Mouse (Mus musculus) erythroblast, embryonic 14.5 days (primary cell): Measurements from ENCODE around the gene Gm49361. TPM values are rescaled to one million over a fixed set of nuclear protein-coding genes. Genes with fewer than 3 reads are reported as not detected.
A peak's percentile ranks its signal among the peaks of the same experiment; 100 is the strongest.
"Not testable (repeated sequence)": the region's sequence is repeated elsewhere in the genome, so short reads cannot be mapped to it uniquely, and the experiment has no call there.

Experiments
- H3K27me3 ChIP-seq: 2 replicates; pipeline ENCODE4 v1.6.1; 2012; ENCODE audit warnings: inconsistent platforms; ENCODE audit not compliant: control insufficient read depth
- H3K36me3 ChIP-seq: 2 replicates; pipeline ENCODE4 v1.6.1; 2012; ENCODE audit warnings: mild to moderate bottlenecking, inconsistent platforms; ENCODE audit not compliant: control insufficient read depth
- H3K4me1 ChIP-seq: 2 replicates; pipeline ENCODE4 v1.6.1; 2012; ENCODE audit warnings: inconsistent platforms; ENCODE audit not compliant: control insufficient read depth
- H3K4me3 ChIP-seq: replicated peaks from 2 replicates; pipeline ENCODE3; 2012; ENCODE audit warnings: moderate library complexity, mild to moderate bottlenecking, inconsistent platforms
- H3K9me3 ChIP-seq: 2 replicates; pipeline ENCODE4 v1.6.1; 2012; ENCODE audit warnings: low read length, inconsistent platforms, mixed read lengths; ENCODE audit not compliant: control insufficient read depth
- GATA1 ChIP-seq: IDR thresholded peaks from 2 replicates; pipeline ENCODE4 v1.6.1; 2012; ENCODE audit warnings: low read length, inconsistent platforms, mixed read lengths
- TAL1 ChIP-seq: IDR thresholded peaks from 3 replicates; pipeline ENCODE4 v1.6.1; 2012; ENCODE audit warnings: low read length, inconsistent platforms, mixed read lengths
- polyA plus RNA-seq: library from polyadenylated mRNA; stranded (reverse); fragments of >175 nt; gene quantifications from 2 replicates; pipeline ENCODE4 v1.2.3, GENCODE M21; 2012

Gm49361 gene
- polyA plus RNA-seq, 1 experiment = 0.20 TPM

- Histone ChIP-seq H3K36me3 (peaks cover 6% of the 10 kb centered on the region), H3K4me1 (peaks cover 63% of the 10 kb centered on the region), H3K9me3 (peaks cover 7% of the 10 kb centered on the region), H3K27me3 (no peaks in the 10 kb centered on the region; the same call in 1 of the 2 replicates), H3K4me3 (no peak within 1 kb of the TSS)
- TF ChIP-seq TAL1 = no peak
- no peak for TF ChIP-seq GATA1
Measured at GRCm38 (mm10) chr14:57758237-57758636, 12.3 kb upstream of the Gm49361 start, which contains the start of gene Lats2. Gene Lats2, minus strand, starts transcription at chr14:57758388.

DNA sequence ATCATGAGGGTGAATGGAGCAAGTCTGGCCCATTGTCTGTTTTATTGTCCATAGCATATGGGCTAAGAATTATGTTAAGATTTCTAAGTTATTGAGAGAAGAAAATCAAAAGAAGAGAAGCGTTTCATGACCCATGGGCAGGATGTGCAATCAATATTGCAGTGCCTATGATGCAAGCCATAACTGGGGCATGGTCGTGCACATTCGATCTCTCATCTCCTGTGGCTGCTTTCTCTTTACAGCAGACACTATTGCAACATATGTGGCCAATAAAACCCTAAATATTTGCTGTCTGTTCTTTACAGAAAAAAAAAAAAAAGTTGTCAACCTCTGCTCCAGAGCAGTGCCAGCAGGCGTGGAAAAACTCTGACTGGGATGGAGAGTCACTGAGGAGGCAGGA is 10.2 kb upstream of the Gm49361 start:
- peaks cover 9% of the 10 kb centered on the region for H3K36me3 ChIP-seq
- TF ChIP-seq GATA1 (no peak), TAL1 (no peak)
- H3K4me3 ChIP-seq = no peak overlapping the region
- H3K9me3 ChIP-seq = peaks cover 7% of the 10 kb centered on the region
- peaks cover 69% of the 10 kb centered on the region for H3K4me1 ChIP-seq
- no peaks in the 10 kb centered on the region for H3K27me3 ChIP-seq

- no peak overlapping the region for H3K4me3 ChIP-seq
- TF ChIP-seq GATA1 = no peak
- peak; percentile 40; the same call in 2 of the 3 replicates for TF ChIP-seq TAL1
- H3K36me3 ChIP-seq = peaks cover 9% of the 10 kb centered on the region
- no peaks in the 10 kb centered on the region for H3K27me3 ChIP-seq
- peaks cover 72% of the 10 kb centered on the region for H3K4me1 ChIP-seq
- peaks cover 7% of the 10 kb centered on the region for H3K9me3 ChIP-seq
Measured at GRCm38 (mm10) chr14:57755661-57756060, 9.8 kb upstream of the Gm49361 start.

GRCm38 (mm10) chr14:57753351-57753992 is 7.6 kb upstream of the Gm49361 start:
- peaks cover 9% of the 10 kb centered on the region for H3K36me3 ChIP-seq
- no peaks in the 10 kb centered on the region for H3K27me3 ChIP-seq
- H3K9me3 ChIP-seq = peaks cover 7% of the 10 kb centered on the region
- peak overlapping the region; percentile 28 for H3K4me3 ChIP-seq
- TF ChIP-seq GATA1 (peak; percentile 43; the same call in 1 of the 2 replicates), TAL1 (peak; percentile 45; the same call in 1 of the 3 replicates)
- peaks cover 90% of the 10 kb centered on the region for H3K4me1 ChIP-seq

GRCm38 (mm10) chr14:57751006-57751405 is 5.1 kb upstream of the Gm49361 start:
- H3K4me3 ChIP-seq = peak overlapping the region; percentile 36

DNA sequence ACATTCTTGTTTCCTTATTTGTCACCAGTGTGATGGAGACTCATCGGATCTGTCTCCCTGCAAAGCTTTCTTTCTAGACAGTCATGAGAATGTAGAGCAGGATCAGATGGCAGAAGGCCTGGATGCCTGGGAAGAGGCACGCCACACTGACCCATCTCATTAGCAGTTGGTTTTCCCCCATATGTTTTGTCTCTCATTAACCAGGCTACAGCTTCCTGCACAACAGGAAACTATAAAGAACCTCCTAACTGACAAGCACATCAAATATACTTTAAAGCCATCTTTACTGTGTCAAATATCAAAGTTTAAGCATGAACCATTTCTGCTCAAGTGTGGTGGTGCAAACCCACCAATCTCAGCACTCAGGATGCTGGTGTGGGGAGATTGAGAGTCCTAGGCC is 3.6 kb upstream of the Gm49361 start:
- Histone ChIP-seq H3K36me3 (peaks cover 2% of the 10 kb centered on the region; the same call in 1 of the 2 replicates), H3K4me1 (peaks cover 81% of the 10 kb centered on the region), H3K4me3 (no peak overlapping the region), H3K9me3 (no peaks in the 10 kb centered on the region; the same call in 1 of the 2 replicates), H3K27me3 (peaks cover 18% of the 10 kb centered on the region)
- TF ChIP-seq TAL1 (no peak), GATA1 (no peak)

More at GRCm38 (mm10) chr14:57751006-57751405, 5.1 kb upstream of the Gm49361 start:
- not testable (repeated sequence) for H3K9me3 ChIP-seq, H3K36me3 ChIP-seq, H3K27me3 ChIP-seq
- peaks cover 85% of the 10 kb centered on the region for H3K4me1 ChIP-seq

GRCm38 (mm10) chr14:57745291-57745969 is 473 bp downstream of the Gm49361 start:
- TF ChIP-seq GATA1 (no peak), TAL1 (no peak)
- H3K9me3 ChIP-seq = no peaks in the 10 kb centered on the region; the same call in 1 of the 2 replicates
- H3K4me1 ChIP-seq = peaks cover 48% of the 10 kb centered on the region
- H3K27me3 ChIP-seq = peaks cover 49% of the 10 kb centered on the region
- H3K36me3 ChIP-seq = no peaks in the 10 kb centered on the region; the same call in 1 of the 2 replicates
- peak overlapping the region; percentile 94 for H3K4me3 ChIP-seq

- H3K27me3 ChIP-seq = peaks cover 52% of the 10 kb centered on the region
- no peaks in the 10 kb centered on the region; the same call in 1 of the 2 replicates for H3K9me3 ChIP-seq
- H3K4me3 ChIP-seq = peak overlapping the region; percentile 94
- H3K4me1 ChIP-seq = peaks cover 39% of the 10 kb centered on the region
- TF ChIP-seq TAL1 (no peak), GATA1 (no peak)
- H3K36me3 ChIP-seq = no peaks in the 10 kb centered on the region
Measured at GRCm38 (mm10) chr14:57744547-57744946, 1.4 kb downstream of the Gm49361 start.

- Histone ChIP-seq H3K4me1 (peaks cover 25% of the 10 kb centered on the region), H3K27me3 (peaks cover 45% of the 10 kb centered on the region), H3K9me3 (no peaks in the 10 kb centered on the region; the same call in 1 of the 2 replicates), H3K36me3 (no peaks in the 10 kb centered on the region), H3K4me3 (no peak overlapping the region)
- TF ChIP-seq GATA1 = no peak
- no peak for TF ChIP-seq TAL1
Measured at GRCm38 (mm10) chr14:57740651-57741050, 5.3 kb downstream of the Gm49361 start.
